Mouse (Mus musculus): ENCODE results near the gene Sipa1l1. TPM values are rescaled to one million over a fixed set of nuclear protein-coding genes. Genes with fewer than 3 reads are reported as not detected.

Sipa1l1 gene
- polyA plus RNA-seq, 2 experiments = 2.6 to 2.7 TPM

- no peaks in the 10 kb centered on the region for H3K36me3 ChIP-seq (replicated peaks; ENCODE audit: control insufficient read depth, insufficient read depth, low read depth)
- H3K4me1 ChIP-seq (replicated peaks; ENCODE audit: control insufficient read depth in 2 of 2, insufficient read depth in 2 of 2, low read length in 1 of 2) = no peaks in the 10 kb centered on the region
- no peak overlapping the region for H3K4me3 ChIP-seq (ENCODE audit: insufficient read depth in 1 of 2, low read depth in 2 of 2, low read length in 2 of 2)
- no peak for ATAC-seq (ENCODE audit: insufficient read depth)
- no peaks in the 10 kb centered on the region for H3K9me3 ChIP-seq (ENCODE audit: control insufficient read depth, low read length)
- TF ChIP-seq EP300 (IDR thresholded peaks at IDR 0.05; ENCODE audit: low read depth) = no peak
- TF ChIP-seq CTCF (IDR thresholded peaks at IDR 0.05; ENCODE audit: low read depth) = no peak
- H3K27me3 ChIP-seq (ENCODE audit: control insufficient read depth, insufficient read depth, low read length) = no peaks in the 10 kb centered on the region
- no peak overlapping the region for H3K27ac ChIP-seq
- WGBS (ENCODE audit: insufficient replicate concordance) = 61% methylated on average over 17 of the region's 17 CpGs
- H3K4me2 ChIP-seq (ENCODE audit: low read depth) = no peak overlapping the region
- H3K9ac ChIP-seq (replicated peaks) = no peak overlapping the region
- DNase-seq (ENCODE audit: low read depth in 3 of 3, low spot score in 3 of 3) = no peak
Observed at GRCm38 (mm10) chr12:82139234-82140166, 29.6 kb upstream of the Sipa1l1 start.

- no peak for DNase-seq (ENCODE audit: low read depth in 3 of 3, low spot score in 3 of 3)
- no peak overlapping the region for H3K9ac ChIP-seq (replicated peaks)
- no peaks in the 10 kb centered on the region for H3K27me3 ChIP-seq (ENCODE audit: control insufficient read depth, insufficient read depth, low read length)
- no peak for ATAC-seq (ENCODE audit: insufficient read depth)
- no peak overlapping the region for H3K4me3 ChIP-seq (ENCODE audit: insufficient read depth in 1 of 2, low read depth in 2 of 2, low read length in 2 of 2)
- no peaks in the 10 kb centered on the region for H3K4me1 ChIP-seq (replicated peaks; ENCODE audit: control insufficient read depth in 2 of 2, insufficient read depth in 2 of 2, low read length in 1 of 2)
- TF ChIP-seq CTCF (IDR thresholded peaks at IDR 0.05; ENCODE audit: low read depth) (no peak), EP300 (IDR thresholded peaks at IDR 0.05; ENCODE audit: low read depth) (no peak)
- no peak overlapping the region for H3K4me2 ChIP-seq (ENCODE audit: low read depth)
- WGBS (ENCODE audit: insufficient replicate concordance) = 68% methylated on average over 3 of the region's 3 CpGs
- no peak overlapping the region for H3K27ac ChIP-seq
- H3K9me3 ChIP-seq (ENCODE audit: control insufficient read depth, low read length) = no peaks in the 10 kb centered on the region
- H3K36me3 ChIP-seq (replicated peaks; ENCODE audit: control insufficient read depth, insufficient read depth, low read depth) = no peaks in the 10 kb centered on the region
Observed at GRCm38 (mm10) chr12:82143371-82143770, 25.7 kb upstream of the Sipa1l1 start.

- ATAC-seq (ENCODE audit: insufficient read depth) = no peak
- no peaks in the 10 kb centered on the region for H3K27me3 ChIP-seq (ENCODE audit: control insufficient read depth, insufficient read depth, low read length)
Observed at GRCm38 (mm10) chr12:82145173-82145572, 23.9 kb upstream of the Sipa1l1 start.

GRCm38 (mm10) chr12:82147021-82147693 lies 22.0 kb upstream of the Sipa1l1 start:
- no peak for TF ChIP-seq EP300 (IDR thresholded peaks at IDR 0.05; ENCODE audit: low read depth)
- H3K36me3 ChIP-seq (replicated peaks; ENCODE audit: control insufficient read depth, insufficient read depth, low read depth) = no peaks in the 10 kb centered on the region
- no peaks in the 10 kb centered on the region for H3K9me3 ChIP-seq (ENCODE audit: control insufficient read depth, low read length)
- no peak for DNase-seq (ENCODE audit: low read depth in 3 of 3, low spot score in 3 of 3)
- no peak overlapping the region for H3K27ac ChIP-seq
- H3K4me2 ChIP-seq (ENCODE audit: low read depth) = no peak overlapping the region
- 61% methylated on average over 12 of the region's 12 CpGs for WGBS (ENCODE audit: insufficient replicate concordance)
- H3K4me3 ChIP-seq (ENCODE audit: insufficient read depth in 1 of 2, low read depth in 2 of 2, low read length in 2 of 2) = no peak overlapping the region
- no peaks in the 10 kb centered on the region for H3K27me3 ChIP-seq (ENCODE audit: control insufficient read depth, insufficient read depth, low read length)
- no peak overlapping the region for H3K9ac ChIP-seq (replicated peaks)
- ATAC-seq (ENCODE audit: insufficient read depth) = no peak
- H3K4me1 ChIP-seq (replicated peaks; ENCODE audit: control insufficient read depth in 2 of 2, insufficient read depth in 2 of 2, low read length in 1 of 2) = no peaks in the 10 kb centered on the region; a peak in 1 of 4 replicates

More at GRCm38 (mm10) chr12:82145173-82145572, 23.9 kb upstream of the Sipa1l1 start:
- TF ChIP-seq CTCF (IDR thresholded peaks at IDR 0.05; ENCODE audit: low read depth) (no peak), EP300 (IDR thresholded peaks at IDR 0.05; ENCODE audit: low read depth) (no peak)
- Histone ChIP-seq H3K27ac (no peak overlapping the region), H3K9ac (replicated peaks) (no peak overlapping the region), H3K4me1 (replicated peaks; ENCODE audit: control insufficient read depth in 2 of 2, insufficient read depth in 2 of 2, low read length in 1 of 2) (no peaks in the 10 kb centered on the region), H3K4me2 (ENCODE audit: low read depth) (no peak overlapping the region), H3K36me3 (replicated peaks; ENCODE audit: control insufficient read depth, insufficient read depth, low read depth) (no peaks in the 10 kb centered on the region), H3K4me3 (ENCODE audit: insufficient read depth in 1 of 2, low read depth in 2 of 2, low read length in 2 of 2) (no peak overlapping the region), H3K9me3 (ENCODE audit: control insufficient read depth, low read length) (no peaks in the 10 kb centered on the region)
- no peak for DNase-seq (ENCODE audit: low read depth in 3 of 3, low spot score in 3 of 3)

GRCm38 (mm10) chr12:82148328-82148930 lies 20.7 kb upstream of the Sipa1l1 start:
- Histone ChIP-seq H3K27ac (no peak overlapping the region), H3K4me1 (replicated peaks; ENCODE audit: control insufficient read depth in 2 of 2, insufficient read depth in 2 of 2, low read length in 1 of 2) (no peaks in the 10 kb centered on the region; a peak in 1 of 4 replicates), H3K27me3 (ENCODE audit: control insufficient read depth, insufficient read depth, low read length) (no peaks in the 10 kb centered on the region), H3K4me3 (ENCODE audit: insufficient read depth in 1 of 2, low read depth in 2 of 2, low read length in 2 of 2) (no peak overlapping the region), H3K4me2 (ENCODE audit: low read depth) (no peak overlapping the region), H3K9me3 (ENCODE audit: control insufficient read depth, low read length) (no peaks in the 10 kb centered on the region), H3K36me3 (replicated peaks; ENCODE audit: control insufficient read depth, insufficient read depth, low read depth) (no peaks in the 10 kb centered on the region), H3K9ac (replicated peaks) (no peak overlapping the region)
- no peak for DNase-seq (ENCODE audit: low read depth in 3 of 3, low spot score in 3 of 3)
- 63% methylated on average over 8 of the region's 8 CpGs for WGBS (ENCODE audit: insufficient replicate concordance)
- ATAC-seq (ENCODE audit: insufficient read depth) = no peak
- TF ChIP-seq CTCF (IDR thresholded peaks at IDR 0.05; ENCODE audit: low read depth) (no peak), EP300 (IDR thresholded peaks at IDR 0.05; ENCODE audit: low read depth) (no peak)
